In genomic region chr6:115776363-115776762, GRCm38 (mm10) we compare ENCODE assay signal across 10 mouse cellular contexts. TPM values are rescaled to one million over a fixed set of nuclear protein-coding genes. Genes with fewer than 3 reads are reported as not detected.
DNase-seq lines count a peak whose midpoint lies in the region; ATAC-seq and TF ChIP-seq lines count a peak whose summit lies in the region.
"Had no signal": no experiment of that assay in that cellular context is flagged by ENCODE, and none has a peak within 500 bp of the region (broad histone marks: within the 10 kb centered on the region; RNA-seq: fewer than 3 reads in every experiment).

No protein-coding gene starts in this region.

- peak overlapping the region; percentile 98 for H3K27ac ChIP-seq in heart, embryonic 13.5 days (replicated peaks)
- H3K27ac ChIP-seq in embryonic facial prominence, embryonic 12.5 days: no peak overlapping the region
- H3K27ac ChIP-seq in hindbrain, embryonic 16.5 days (ENCODE audit: low read depth, low read length): no peak overlapping the region
- no peak overlapping the region for H3K27ac ChIP-seq in midbrain, postnatal 0 days (ENCODE audit: low read depth, low read length)
- H3K27ac ChIP-seq: layer of hippocampus, adult 2 months had no signal

- peaks cover 46% of the 10 kb centered on the region for H3K4me1 ChIP-seq in heart, embryonic 13.5 days
- peaks cover 24% of the 10 kb centered on the region for H3K4me1 ChIP-seq in embryonic facial prominence, embryonic 12.5 days
- peaks cover 24% of the 10 kb centered on the region for H3K4me1 ChIP-seq in hindbrain, embryonic 16.5 days (ENCODE audit: control insufficient read depth, insufficient read depth, low read depth, low read length)
- H3K4me1 ChIP-seq in midbrain, postnatal 0 days (ENCODE audit: insufficient read depth, low read length): peaks cover 12% of the 10 kb centered on the region

- peak overlapping the region; percentile 93 for H3K4me2 ChIP-seq in heart, embryonic 13.5 days
- peak overlapping the region; percentile 92 for H3K4me2 ChIP-seq in embryonic facial prominence, embryonic 12.5 days (replicated peaks)
- H3K4me2 ChIP-seq in hindbrain, embryonic 16.5 days (ENCODE audit: low read length): peak overlapping the region; percentile 65
- H3K4me2 ChIP-seq in midbrain, postnatal 0 days (ENCODE audit: low read depth, low read length, poor library complexity, severe bottlenecking): peak overlapping the region; percentile 89

- H3K27me3 ChIP-seq in heart, embryonic 13.5 days (replicated peaks): no peaks in the 10 kb centered on the region
- no peaks in the 10 kb centered on the region for H3K27me3 ChIP-seq in embryonic facial prominence, embryonic 12.5 days
- no peaks in the 10 kb centered on the region for H3K27me3 ChIP-seq in hindbrain, embryonic 16.5 days (replicated peaks; ENCODE audit: control insufficient read depth, insufficient read depth, low read length)
- H3K27me3 ChIP-seq in midbrain, postnatal 0 days (ENCODE audit: insufficient read depth, low read length): no peaks in the 10 kb centered on the region

- 14% methylated on average over 9 of the region's 9 CpGs for WGBS in heart, embryonic 13.5 days
- WGBS in embryonic facial prominence, embryonic 12.5 days: 55% methylated on average over 9 of the region's 9 CpGs
- WGBS in hindbrain, embryonic 16.5 days: 75% methylated on average over 9 of the region's 9 CpGs
- WGBS in midbrain, postnatal 0 days: 62% methylated on average over 9 of the region's 9 CpGs

- no peak for TF ChIP-seq CTCF in midbrain, postnatal 0 days (IDR thresholded peaks at IDR 0.05)

- DNase-seq in heart, adult 9 months (ENCODE audit: low spot score in 2 of 2): no peak
- no peak for DNase-seq in midbrain, postnatal 0 days (ENCODE audit: low spot score)
- no peak for DNase-seq in gastrocnemius, adult 18-20 months (ENCODE audit: low spot score)
- DNase-seq in urinary bladder, postnatal 36 days (ENCODE audit: low spot score in 2 of 2): no peak
- DNase-seq in kidney, adult 11 months: no peak

- ATAC-seq in heart, embryonic 13.5 days (ENCODE audit: extremely low read depth, insufficient number of reproducible peaks, low FRiP score, low TSS enrichment): no peak
- no peak for ATAC-seq in embryonic facial prominence, embryonic 12.5 days (ENCODE audit: insufficient number of reproducible peaks, insufficient read depth, low FRiP score, low TSS enrichment)
- no peak for ATAC-seq in hindbrain, embryonic 16.5 days
- ATAC-seq in midbrain, postnatal 0 days (ENCODE audit: low FRiP score): no peak

- H3K9ac ChIP-seq in heart, embryonic 13.5 days: peak overlapping the region; percentile 94
- peak overlapping the region; percentile 11; the same call in 1 of the 2 replicates for H3K9ac ChIP-seq in embryonic facial prominence, embryonic 12.5 days
- H3K9ac ChIP-seq in hindbrain, embryonic 16.5 days (ENCODE audit: low read depth, low read length): no peak overlapping the region
- no peak overlapping the region; the same call in 1 of the 2 replicates for H3K9ac ChIP-seq in midbrain, postnatal 0 days (replicated peaks; ENCODE audit: low read length, poor library complexity, severe bottlenecking)

- H3K9me3 ChIP-seq in heart, embryonic 13.5 days: peaks cover 3% of the 10 kb centered on the region; the same call in 1 of the 2 replicates
- H3K9me3 ChIP-seq in embryonic facial prominence, embryonic 12.5 days: no peaks in the 10 kb centered on the region
- H3K9me3 ChIP-seq in hindbrain, embryonic 16.5 days (ENCODE audit: control insufficient read depth, low read length): no peaks in the 10 kb centered on the region
- no peaks in the 10 kb centered on the region for H3K9me3 ChIP-seq in midbrain, postnatal 0 days (ENCODE audit: low read length)
- H3K9me3 ChIP-seq: G1E had no signal

- peaks cover 40% of the 10 kb centered on the region for H3K36me3 ChIP-seq in heart, embryonic 13.5 days
- peaks cover 29% of the 10 kb centered on the region for H3K36me3 ChIP-seq in embryonic facial prominence, embryonic 12.5 days
- H3K36me3 ChIP-seq in hindbrain, embryonic 16.5 days (ENCODE audit: control insufficient read depth, insufficient read depth, low read length): peaks cover under 1% of the 10 kb centered on the region; the same call in 1 of the 2 replicates
- H3K36me3 ChIP-seq in midbrain, postnatal 0 days (ENCODE audit: insufficient read depth, low read length): peaks cover 8% of the 10 kb centered on the region; the same call in 1 of the 2 replicates

- H3K4me3 ChIP-seq in heart, embryonic 13.5 days: peak overlapping the region; percentile 77
- peak overlapping the region; percentile 86 for H3K4me3 ChIP-seq in embryonic facial prominence, embryonic 12.5 days
- H3K4me3 ChIP-seq in hindbrain, embryonic 16.5 days (ENCODE audit: low read length): no peak overlapping the region
- 0 out of 2 replicates have a peak overlapping the region, but pooled peaks have one; percentile 85 for H3K4me3 ChIP-seq in midbrain, postnatal 0 days (ENCODE audit: low read depth, low read length)
- H3K4me3 ChIP-seq: layer of hippocampus, adult 2 months had no signal

RNA-seq across cellular contexts. Expression of gene Cand2, which starts 2.0 kb away (rescaled TPM):
- polyA plus RNA-seq in heart, embryonic 13.5 days (2015; fragmentation: Nextera tagmentation; extraction: Ambion mirVana): 51.2 and 52.5 TPM in 2 replicates
- polyA plus RNA-seq in embryonic facial prominence, embryonic 12.5 days (2016; fragmentation: Nextera tagmentation; extraction: Ambion mirVana): 61.3 and 62.5 TPM in 2 replicates
- polyA plus RNA-seq in hindbrain, embryonic 16.5 days (2015; fragmentation: Nextera tagmentation; extraction: Ambion mirVana): 10.0 and 13.9 TPM in 2 replicates
- 9.3 and 10.2 TPM in 2 replicates for total RNA-seq in midbrain, postnatal 0 days (2014; rRNA removed)
- 4.2 and 4.3 TPM in 2 replicates for polyA plus RNA-seq in midbrain, postnatal 0 days (2015; fragmentation: Nextera tagmentation; extraction: Ambion mirVana)
- 10 to 100 TPM; 74.8 to 78.7 TPM for total RNA-seq in gastrocnemius, adult 18-20 months (2021)

RNA-seq across cellular contexts. Expression of gene Tmem40, which starts 14.2 kb away (rescaled TPM):
- 1.5 and 2.2 TPM in 2 replicates for polyA plus RNA-seq in heart, embryonic 13.5 days (2015; fragmentation: Nextera tagmentation; extraction: Ambion mirVana)
- 2.7 and 2.8 TPM in 2 replicates for polyA plus RNA-seq in embryonic facial prominence, embryonic 12.5 days (2016; fragmentation: Nextera tagmentation; extraction: Ambion mirVana)
- polyA plus RNA-seq in hindbrain, embryonic 16.5 days (2015; fragmentation: Nextera tagmentation; extraction: Ambion mirVana): 1.9 TPM in 2 replicates
- total RNA-seq in midbrain, postnatal 0 days (2014; rRNA removed): 0.99 and 1.5 TPM in 2 replicates
- 1.5 TPM in 2 replicates for polyA plus RNA-seq in midbrain, postnatal 0 days (2015; fragmentation: Nextera tagmentation; extraction: Ambion mirVana)
- total RNA-seq in gastrocnemius, adult 18-20 months (2021): under 1 TPM in 1 of 2 experiments, not detected in 1; 0.43 TPM

RNA-seq across cellular contexts. Expression of gene Rpl32, which starts 32.2 kb away (rescaled TPM):
- 1,371 and 1,440 TPM in 2 replicates for polyA plus RNA-seq in heart, embryonic 13.5 days (2015; fragmentation: Nextera tagmentation; extraction: Ambion mirVana)
- 1,977 and 2,016 TPM in 2 replicates for polyA plus RNA-seq in embryonic facial prominence, embryonic 12.5 days (2016; fragmentation: Nextera tagmentation; extraction: Ambion mirVana)
- 854 and 884 TPM in 2 replicates for polyA plus RNA-seq in hindbrain, embryonic 16.5 days (2015; fragmentation: Nextera tagmentation; extraction: Ambion mirVana)
- total RNA-seq in midbrain, postnatal 0 days (2014; rRNA removed): 768 and 939 TPM in 2 replicates
- 982 and 1,027 TPM in 2 replicates for polyA plus RNA-seq in midbrain, postnatal 0 days (2015; fragmentation: Nextera tagmentation; extraction: Ambion mirVana)
- 100 to 1,000 TPM; 568 to 577 TPM for total RNA-seq in gastrocnemius, adult 18-20 months (2021)

Comparison
In these comparisons a context has a peak if more than half of its experiments do, and no peak if none do; other contexts are left out.
1. H3K9ac ChIP-seq: peak in heart, embryonic 13.5 days (single experiment) and embryonic facial prominence, embryonic 12.5 days (single experiment); none in hindbrain, embryonic 16.5 days (single experiment) and midbrain, postnatal 0 days (single experiment).
2. Peak in every context shown above with its lines, with median percentiles within 50 percentile points of each other: H3K4me2 ChIP-seq.